Mouse (Mus musculus) C2C12 (cell line): ENCODE results near the gene Irak3. TPM values are rescaled to one million over a fixed set of nuclear protein-coding genes. Genes with fewer than 3 reads are reported as not detected.

ENCODE experiments used
- H3K27me3 ChIP-seq: one replicate; pipeline ENCODE4 v1.6.1; 2011; ENCODE audit not compliant: control insufficient read depth, insufficient read depth, insufficient read length
- H3K36me3 ChIP-seq: one replicate; pipeline ENCODE4 v1.6.1; 2011; ENCODE audit not compliant: control insufficient read depth, insufficient read depth
- H3K4me3 ChIP-seq: one replicate; pipeline ENCODE4 v1.5.1; 2011; ENCODE audit warnings: mild to moderate bottlenecking, control low read depth; ENCODE audit not compliant: poor library complexity, insufficient read depth, severe bottlenecking
- H3K79me2 ChIP-seq: one replicate; pipeline ENCODE4 v1.6.1; 2011; ENCODE audit not compliant: control insufficient read depth, insufficient read depth
- H3K79me3 ChIP-seq: one replicate; pipeline ENCODE4 v1.6.1; 2011; ENCODE audit warnings: low read depth, control low read depth
- H3ac ChIP-seq: one replicate; pipeline ENCODE3; 2011; ENCODE audit warnings: low read depth; ENCODE audit not compliant: control insufficient read depth, insufficient read length
- CEBPB ChIP-seq: IDR thresholded peaks from one replicate; pipeline ENCODE4 v1.6.1; 2011; ENCODE audit warnings: low read depth, mild to moderate bottlenecking, control low read depth, moderate library complexity
- CTCF ChIP-seq: IDR thresholded peaks from one replicate; pipeline ENCODE4 v1.5.1; 2011; ENCODE audit not compliant: control insufficient read depth, insufficient read depth, insufficient read length
- FOSL1 ChIP-seq: IDR thresholded peaks from one replicate; pipeline ENCODE4 v1.8.0; 2011; ENCODE audit warnings: mild to moderate bottlenecking, low read length; ENCODE audit not compliant: poor library complexity, insufficient read depth, severe bottlenecking
- MAX ChIP-seq: IDR thresholded peaks from one replicate; pipeline ENCODE4 v1.6.1; 2011; ENCODE audit warnings: mild to moderate bottlenecking, control low read depth
- MYOD1 ChIP-seq: IDR thresholded peaks from one replicate; pipeline ENCODE4 v1.6.1; 2011; ENCODE audit warnings: low read depth; ENCODE audit not compliant: control insufficient read depth, insufficient read length
- MYOG ChIP-seq: IDR thresholded peaks from one replicate; pipeline ENCODE4 v1.6.1; 2011; ENCODE audit not compliant: control insufficient read depth, insufficient read length; ENCODE audit errors: extremely low read depth
- USF1 ChIP-seq: IDR thresholded peaks from one replicate; pipeline ENCODE4 v1.6.1; 2011; ENCODE audit warnings: low read depth, mild to moderate bottlenecking, control low read depth, moderate library complexity
- polyA plus RNA-seq: library from polyadenylated mRNA; unstranded; fragments of >200 nt; fragmentation: generic; extraction: Trizol; gene quantifications from one replicate; pipeline ENCODE4 v1.2.1, GENCODE M21; 2012; ENCODE audit warnings: missing spikeins

Gene Irak3
- polyA plus RNA-seq, 1 experiment = 0.27 TPM

DNA sequence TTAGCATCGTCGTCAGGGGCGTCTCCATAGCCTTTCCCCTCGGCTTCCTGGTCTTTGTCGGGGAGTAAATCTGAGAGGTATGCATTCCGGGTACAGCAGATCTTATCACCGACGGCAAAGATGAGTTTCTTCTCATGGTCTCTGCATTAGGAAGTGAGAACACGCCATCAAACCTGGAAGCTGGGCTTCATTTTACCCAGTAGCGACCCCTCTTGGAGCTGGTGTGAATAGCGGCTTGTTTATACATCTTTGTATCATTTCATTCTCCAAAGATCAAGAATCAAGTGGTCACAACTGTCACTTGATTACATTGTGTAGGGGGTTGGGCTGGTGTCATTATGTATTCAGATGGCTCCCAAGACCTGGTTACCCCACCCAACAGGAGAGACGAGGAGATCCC, 109.4 kb downstream of the Irak3 start:
- Histone ChIP-seq H3K36me3 (peaks cover 55% of the 10 kb centered on the region), H3K79me3 (no peaks in the 10 kb centered on the region), H3K27me3 (no peaks in the 10 kb centered on the region), H3K79me2 (no peaks in the 10 kb centered on the region), H3ac (no peak overlapping the region), H3K4me3 (no peak overlapping the region)
- TF ChIP-seq MYOG = no peak
- no peak for TF ChIP-seq CEBPB
- TF ChIP-seq CTCF = no peak
- no peak for TF ChIP-seq MYOD1
- TF ChIP-seq USF1 = no peak
- TF ChIP-seq MAX = no peak
- TF ChIP-seq FOSL1 = no peak

Other genes starting within 250 kb of the Irak3 start
- 4.4 TPM for gene Helb, start 89.1 kb downstream of the Irak3 start, polyA plus RNA-seq
- 97.3 TPM for gene Tmbim4, start 540 bp downstream of the Irak3 start, polyA plus RNA-seq
- gene Llph, start 24.9 kb upstream of the Irak3 start, polyA plus RNA-seq = 40.0 TPM